Mouse (Mus musculus): ENCODE results near the gene Trpm5. TPM values are rescaled to one million over a fixed set of nuclear protein-coding genes. Genes with fewer than 3 reads are reported as not detected.

Gene Trpm5
- total RNA-seq, 2 experiments from 2014 or later: not detected

GRCm38 (mm10) chr7:143042089-143042488, 52.4 kb downstream of the Trpm5 start:
- ATAC-seq (ENCODE audit: poor library complexity, severe bottlenecking): no peak

GRCm38 (mm10) chr7:143041138-143041822, 53.2 kb downstream of the Trpm5 start:
- no peak for ATAC-seq (ENCODE audit: poor library complexity, severe bottlenecking)

DNA sequence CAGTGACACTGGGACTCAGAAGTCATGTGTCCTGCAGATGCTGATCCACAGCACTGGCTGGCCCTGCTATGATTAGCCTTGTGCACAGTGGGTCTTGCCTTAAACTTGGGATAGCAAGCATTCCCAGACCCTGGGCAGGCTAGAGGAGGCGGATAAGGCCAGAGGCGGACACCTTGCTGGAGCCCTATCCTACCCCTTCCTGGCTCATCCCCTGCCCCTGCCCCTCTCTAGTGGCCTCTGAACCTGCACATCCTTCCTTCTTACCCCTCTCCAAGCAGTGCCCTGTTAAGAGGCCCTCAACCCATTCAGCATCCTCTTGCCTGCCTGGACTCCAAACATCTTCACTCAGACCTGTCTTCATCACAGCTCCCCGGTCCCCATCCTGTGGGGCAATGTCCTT, 53.9 kb downstream of the Trpm5 start:
- ATAC-seq (ENCODE audit: poor library complexity, severe bottlenecking): no peak

- peak; percentile 72 for ATAC-seq (ENCODE audit: poor library complexity, severe bottlenecking)
Observed at GRCm38 (mm10) chr7:143038174-143038931, 56.1 kb downstream of the Trpm5 start.

GRCm38 (mm10) chr7:143037306-143037705, 57.1 kb downstream of the Trpm5 start:
- no peak for ATAC-seq (ENCODE audit: poor library complexity, severe bottlenecking)

- no peak for ATAC-seq (ENCODE audit: poor library complexity, severe bottlenecking)
Observed at GRCm38 (mm10) chr7:143036787-143037186, 57.7 kb downstream of the Trpm5 start.

DNA sequence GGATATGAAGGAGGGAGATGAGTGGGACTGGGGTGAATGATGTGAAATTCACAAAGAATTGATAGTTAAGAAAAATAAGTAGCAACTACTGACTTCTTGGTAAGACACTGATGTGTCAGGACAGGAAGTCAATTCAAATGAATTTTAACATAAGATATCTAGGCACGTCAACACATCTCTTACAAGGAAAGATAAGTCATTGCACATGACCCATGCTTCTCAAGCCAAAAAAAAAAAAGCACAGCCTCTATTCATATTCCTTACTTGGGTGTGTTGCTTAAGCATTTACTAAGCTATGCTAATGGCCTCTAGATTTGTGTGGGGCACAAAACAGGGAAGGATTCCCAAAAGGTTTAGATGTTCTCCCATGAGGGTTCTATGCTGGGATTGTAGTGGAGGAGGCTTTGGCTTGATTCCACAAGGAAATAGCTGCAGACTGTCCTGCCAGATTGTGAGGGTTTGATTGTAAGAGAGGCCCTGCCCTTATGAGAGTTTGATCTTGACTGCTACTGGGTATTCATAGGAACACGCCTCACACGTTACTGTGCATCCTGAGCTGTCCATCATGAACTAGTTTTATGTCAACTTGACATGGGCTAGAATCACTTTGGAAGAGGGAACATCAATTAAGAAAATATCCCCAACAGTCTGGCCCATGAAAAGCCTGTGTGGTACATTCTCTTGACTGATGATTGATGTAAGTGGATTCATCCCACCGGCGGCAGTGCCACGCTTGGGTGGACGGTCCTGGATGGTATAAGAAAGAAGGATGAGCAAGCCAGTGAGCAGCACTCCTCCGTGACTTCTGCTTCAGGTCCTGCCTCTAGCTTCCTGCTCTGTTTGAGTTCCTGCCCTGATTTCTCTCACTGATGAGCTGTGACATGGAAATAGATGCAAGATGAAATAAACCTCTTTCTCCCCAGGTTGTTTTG, 59.7 kb downstream of the Trpm5 start:
- no peak for ATAC-seq (ENCODE audit: poor library complexity, severe bottlenecking)

GRCm38 (mm10) chr7:143034112-143034511, 60.3 kb downstream of the Trpm5 start:
- no peak for ATAC-seq (ENCODE audit: poor library complexity, severe bottlenecking)

GRCm38 (mm10) chr7:143033581-143033980, 60.9 kb downstream of the Trpm5 start:
- no peak for ATAC-seq (ENCODE audit: poor library complexity, severe bottlenecking)

DNA sequence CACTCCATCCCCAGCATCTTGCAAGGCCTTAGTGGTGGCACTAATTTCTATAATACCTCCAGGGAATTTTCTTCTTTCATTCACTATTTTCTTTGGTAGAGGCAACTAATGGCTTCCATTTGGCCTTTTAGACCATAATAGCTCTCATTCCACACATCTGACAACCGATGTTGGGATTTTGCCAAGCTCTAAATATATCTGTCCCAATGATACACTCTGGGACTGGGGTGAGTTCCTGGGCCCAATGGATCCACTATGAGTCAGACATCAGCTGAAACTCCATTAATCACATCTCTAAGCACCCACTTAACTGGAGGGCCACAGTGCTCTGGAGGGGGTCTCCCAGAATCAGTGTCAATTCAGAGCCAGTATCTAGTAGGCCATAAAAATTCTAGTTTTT, 62.6 kb downstream of the Trpm5 start:
- no peak for ATAC-seq (ENCODE audit: poor library complexity, severe bottlenecking)

GRCm38 (mm10) chr7:143027196-143027595, 67.2 kb downstream of the Trpm5 start:
- ATAC-seq (ENCODE audit: poor library complexity, severe bottlenecking): no peak

- ATAC-seq (ENCODE audit: poor library complexity, severe bottlenecking): no peak
Observed at GRCm38 (mm10) chr7:143025496-143025895, 68.9 kb downstream of the Trpm5 start.

DNA sequence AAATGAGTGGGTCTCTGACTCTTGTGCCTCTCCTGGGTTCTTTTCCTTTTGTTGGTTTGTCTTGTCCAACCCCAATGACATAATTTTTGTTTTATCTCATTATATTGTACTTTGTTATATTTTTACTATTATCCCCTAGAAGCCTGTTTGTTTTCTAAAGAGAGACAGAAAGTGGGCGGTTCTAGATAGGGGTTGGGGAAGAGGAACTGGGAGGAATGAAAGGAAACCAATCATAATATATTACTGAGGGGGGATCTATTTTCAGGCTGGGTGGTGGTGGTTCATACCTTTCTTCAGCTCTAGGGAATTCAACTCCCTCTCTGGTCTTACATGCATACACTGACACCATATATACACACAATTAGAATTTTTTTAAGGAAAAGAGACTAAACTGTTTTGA, 70.1 kb downstream of the Trpm5 start:
- ATAC-seq (ENCODE audit: poor library complexity, severe bottlenecking): no peak

DNA sequence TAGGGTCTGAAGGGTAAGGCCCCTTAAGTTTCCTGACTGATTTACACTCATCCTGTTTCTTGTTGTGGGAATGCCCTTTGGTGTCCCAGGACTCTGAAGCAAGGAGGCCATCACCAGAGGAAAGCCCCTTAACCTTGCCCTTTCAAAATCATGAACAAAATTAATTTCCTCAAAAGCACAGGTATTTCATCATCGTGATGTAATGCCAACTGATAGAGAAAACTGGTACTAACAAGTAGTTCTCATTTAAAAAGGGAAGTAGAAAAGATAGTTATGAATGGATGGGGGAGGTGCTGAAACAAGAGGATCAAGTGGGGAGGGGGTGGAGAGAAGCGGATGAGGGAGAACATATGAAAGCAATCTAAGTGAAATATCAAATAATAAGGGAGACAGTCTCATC, 70.9 kb downstream of the Trpm5 start:
- peak; percentile 78 for ATAC-seq (ENCODE audit: poor library complexity, severe bottlenecking)

DNA sequence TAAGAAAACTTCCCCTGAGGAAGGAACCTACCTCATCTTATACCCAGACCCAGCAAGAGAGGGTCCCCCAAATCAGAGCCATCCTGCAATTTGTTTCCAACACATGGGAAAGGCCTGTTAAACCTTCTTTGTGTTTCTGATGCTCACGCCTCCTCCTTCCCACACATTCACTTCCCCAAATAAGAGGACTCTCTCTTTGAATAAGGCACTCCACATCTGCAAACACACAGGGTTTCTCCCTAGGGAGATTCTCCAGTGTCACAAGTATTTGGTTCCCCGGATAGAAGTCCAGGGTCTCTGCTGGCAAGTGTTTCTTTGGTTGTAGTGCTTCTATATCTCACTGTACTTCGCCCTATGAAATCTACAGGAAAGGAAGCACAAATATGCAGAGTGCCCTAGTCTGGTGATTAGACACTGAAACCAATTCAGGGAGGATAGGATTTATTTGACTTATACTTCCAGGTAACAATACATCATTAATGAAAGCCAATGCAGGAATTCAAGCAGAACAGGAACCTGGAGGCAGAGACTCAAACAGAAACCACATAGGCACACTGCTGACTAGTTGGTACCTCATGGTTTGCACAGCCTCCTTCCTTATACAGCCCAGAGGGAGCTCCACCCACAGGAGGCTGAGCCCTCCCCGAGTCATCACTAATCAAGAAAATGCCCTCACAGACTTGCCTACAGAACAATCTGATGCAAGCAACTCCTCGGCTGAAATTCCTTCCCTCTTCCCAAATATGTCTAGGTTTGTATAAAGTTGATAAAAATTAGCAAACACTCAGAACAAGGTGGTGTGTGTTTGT, 72.9 kb downstream of the Trpm5 start:
- ATAC-seq (ENCODE audit: poor library complexity, severe bottlenecking): peak; percentile 72

DNA sequence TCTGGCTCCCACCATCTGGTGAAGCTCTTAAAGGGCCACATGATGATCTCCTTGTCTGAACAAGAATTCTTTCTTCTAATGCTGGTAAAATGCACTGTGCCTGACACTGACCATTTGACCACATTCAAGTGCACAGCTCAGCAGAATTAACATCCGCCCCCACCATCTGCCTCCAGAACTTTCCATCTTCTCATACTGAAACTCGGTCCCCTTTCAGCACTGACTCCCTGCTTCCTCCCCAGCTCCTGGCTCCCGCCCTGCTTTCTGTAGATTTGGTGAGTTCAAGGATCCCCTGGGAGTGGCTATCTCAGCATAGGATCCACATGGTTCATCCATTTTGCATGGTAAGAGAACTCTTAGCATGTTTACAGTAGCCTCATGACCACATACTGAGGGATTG, 73.7 kb downstream of the Trpm5 start:
- ATAC-seq (ENCODE audit: poor library complexity, severe bottlenecking): no peak

- no peak for ATAC-seq (ENCODE audit: poor library complexity, severe bottlenecking)
Observed at GRCm38 (mm10) chr7:143020040-143020439, 74.4 kb downstream of the Trpm5 start.
